Mouse (Mus musculus) kidney, adult 9 months (tissue): ENCODE measurements around the gene Pof1b.

Experiments used
- DNase-seq: peaks from one replicate; pipeline ENCODE4 v3.0.0; 2022

Pof1b gene

GRCm38 (mm10) chrX:112698508-112698907 is at the start of gene Pof1b:
Gene Pof1b, minus strand, starts transcription at chrX:112698651.
- DNase-seq = no peak

GRCm38 (mm10) chrX:112716587-112716986 is 18.1 kb upstream of the Pof1b start:
- no peak for DNase-seq

GRCm38 (mm10) chrX:112694392-112694791 is 4.1 kb downstream of the Pof1b start:
- no peak for DNase-seq

GRCm38 (mm10) chrX:112680605-112681004 is 17.8 kb downstream of the Pof1b start:
- DNase-seq = no peak

- no peak for DNase-seq
Observed at GRCm38 (mm10) chrX:112675525-112675924, 22.9 kb downstream of the Pof1b start.

- DNase-seq = peak; percentile 9
Observed at GRCm38 (mm10) chrX:112601306-112602120, 96.9 kb downstream of the Pof1b start.

- peak; percentile 22 for DNase-seq
Observed at GRCm38 (mm10) chrX:112600511-112601305, 97.7 kb downstream of the Pof1b start, which contains the start of gene Zfp711. Gene Zfp711, plus strand, starts transcription at chrX:112600526.
